Mouse (Mus musculus): ENCODE results near the gene Gm8871. TPM values are rescaled to one million over a fixed set of nuclear protein-coding genes. Genes with fewer than 3 reads are reported as not detected.
"Not testable (repeated sequence)": the region's sequence is repeated elsewhere in the genome, so short reads cannot be mapped to it uniquely, and the experiment has no call there.

Gm8871 gene
- polyA plus RNA-seq (2012; rRNA removed): 3.1 and 6.2 TPM in 2 replicates

DNA sequence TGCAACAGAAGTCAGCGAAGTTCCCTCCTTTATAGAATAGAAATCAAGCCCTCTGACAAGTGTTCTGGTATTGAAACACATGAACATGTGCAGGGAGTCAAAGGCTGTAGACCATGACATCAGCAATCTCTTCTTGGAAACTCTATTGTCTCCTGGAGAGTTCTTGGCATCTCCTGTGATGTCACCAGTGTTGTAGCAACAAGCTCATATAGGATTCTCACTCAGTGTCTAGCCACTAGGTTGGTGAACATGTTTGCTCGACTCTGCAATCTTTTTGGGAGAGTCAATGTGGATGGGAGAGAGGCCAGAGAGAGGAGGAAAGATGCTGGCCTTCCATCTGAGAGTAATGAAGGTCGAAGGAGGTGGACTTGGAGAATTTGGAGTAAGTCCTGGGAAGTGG lies at the start of gene Gm8871, which contains the start of gene Gm8857:
TSS of gene Gm8871 (plus strand) at position 301 of the 400 bp plus-strand sequence.
TSS of gene Gm8857 (plus strand) at position 303 of the 400 bp plus-strand sequence.
- H3K27me3 ChIP-seq (ENCODE audit: control insufficient read depth, insufficient read depth, low read length); H3K4me1 ChIP-seq (ENCODE audit: control insufficient read depth, insufficient read depth, low read length): not testable (repeated sequence)

DNA sequence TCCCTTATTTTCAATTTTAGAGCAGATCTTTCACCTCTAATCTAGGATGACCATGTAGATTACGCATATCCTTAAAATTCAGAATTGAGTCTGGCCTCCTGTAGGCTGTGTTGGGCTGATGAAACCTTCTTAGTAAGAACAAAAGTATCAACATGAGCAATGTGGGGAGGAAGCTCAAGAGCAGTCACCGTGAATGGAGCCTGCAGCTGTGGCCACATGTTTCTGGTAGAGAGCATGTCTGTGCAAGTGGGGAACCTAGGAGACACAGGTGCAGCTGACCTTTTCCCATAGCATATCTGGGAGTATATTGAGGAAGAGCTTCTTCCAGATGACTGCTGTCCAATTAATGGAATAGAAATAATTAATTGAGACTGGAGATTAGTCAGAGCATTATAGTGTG lies 5.9 kb downstream of the Gm8871 start:
- not testable (repeated sequence) for H3K4me1 ChIP-seq (ENCODE audit: control insufficient read depth, insufficient read depth, low read length); H3K27ac ChIP-seq (ENCODE audit: control insufficient read depth, insufficient read depth, low read depth, low read length); H3K4me3 ChIP-seq (ENCODE audit: control insufficient read depth, low read depth, low read length); H3K36me3 ChIP-seq (ENCODE audit: control insufficient read depth, insufficient read depth, low read length); H3K27me3 ChIP-seq (ENCODE audit: control insufficient read depth, insufficient read depth, low read length)

More for the DNA sequence above, at the start of gene Gm8871, which contains the start of gene Gm8857:
- not testable (repeated sequence) for H3K4me3 ChIP-seq (ENCODE audit: control insufficient read depth, low read depth, low read length); H3K36me3 ChIP-seq (ENCODE audit: control insufficient read depth, insufficient read depth, low read length); H3K27ac ChIP-seq (ENCODE audit: control insufficient read depth, insufficient read depth, low read depth, low read length)

DNA sequence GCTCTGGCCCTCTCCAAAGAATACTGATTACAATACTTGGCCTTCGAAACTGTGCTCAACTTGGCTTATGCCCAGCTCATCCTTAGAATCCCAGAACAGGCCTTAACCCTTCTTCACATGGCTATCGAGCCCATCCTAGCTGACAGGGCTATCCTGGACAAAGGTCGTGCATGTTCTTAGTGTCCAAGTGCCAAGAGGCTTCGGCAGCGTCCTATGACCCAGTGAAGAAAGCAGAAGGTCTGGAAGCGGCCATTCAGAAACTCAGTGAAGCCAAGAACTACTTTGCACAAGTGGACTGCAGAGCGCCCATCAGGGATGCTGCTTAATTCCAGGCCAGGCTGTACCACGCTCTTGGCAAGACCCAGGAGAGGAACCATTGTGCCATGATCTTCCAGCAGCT lies 10.5 kb downstream of the Gm8871 start:
- not testable (repeated sequence) for H3K4me3 ChIP-seq (ENCODE audit: control insufficient read depth, low read depth, low read length); H3K36me3 ChIP-seq (ENCODE audit: control insufficient read depth, insufficient read depth, low read length); H3K27me3 ChIP-seq (ENCODE audit: control insufficient read depth, insufficient read depth, low read length); H3K27ac ChIP-seq (ENCODE audit: control insufficient read depth, insufficient read depth, low read depth, low read length); H3K4me1 ChIP-seq (ENCODE audit: control insufficient read depth, insufficient read depth, low read length)

Other genes starting within 250 kb of the Gm8871 start
- 31.5 and 34.9 TPM in 2 replicates for gene Gm8857, start within 50 bp of the Gm8871 start, polyA plus RNA-seq (2012; rRNA removed)
- gene Gm8879, start 179.8 kb downstream of the Gm8871 start, polyA plus RNA-seq (2012; rRNA removed): 12.0 and 13.6 TPM in 2 replicates
- gene Gm5861, start 235.3 kb downstream of the Gm8871 start, polyA plus RNA-seq (2012; rRNA removed): 8.4 and 8.9 TPM in 2 replicates

All from testis, adult 2 months (tissue).